Mouse (Mus musculus) MEL (cell line): Measurements from ENCODE around the gene Erc1.

ENCODE experiments used
- EP300 ChIP-seq, 2 experiments: IDR thresholded peaks; 2 replicates each; pipeline ENCODE4 v1.6.1; 2011; ENCODE audit warnings: improper control_type of control experiment in 2 of 2, low read length in 2 of 2, low read depth in 1 of 2, mild to moderate bottlenecking in 1 of 2
- ETS1 ChIP-seq: IDR thresholded peaks from 2 replicates; pipeline ENCODE4 v1.6.1; 2012; ENCODE audit warnings: low read depth, mild to moderate bottlenecking, inconsistent platforms, low read length, improper control_type of control experiment, moderate library complexity
- SMC3 ChIP-seq: IDR thresholded peaks from 2 replicates; pipeline ENCODE4 v1.6.1; 2011; ENCODE audit warnings: low read depth, low read length, improper control_type of control experiment
- USF1 ChIP-seq: IDR thresholded peaks from 2 replicates; pipeline ENCODE4 v1.6.1; 2014; ENCODE audit warnings: low read depth, mild to moderate bottlenecking, inconsistent platforms, low read length, improper control_type of control experiment, moderate library complexity

DNA sequence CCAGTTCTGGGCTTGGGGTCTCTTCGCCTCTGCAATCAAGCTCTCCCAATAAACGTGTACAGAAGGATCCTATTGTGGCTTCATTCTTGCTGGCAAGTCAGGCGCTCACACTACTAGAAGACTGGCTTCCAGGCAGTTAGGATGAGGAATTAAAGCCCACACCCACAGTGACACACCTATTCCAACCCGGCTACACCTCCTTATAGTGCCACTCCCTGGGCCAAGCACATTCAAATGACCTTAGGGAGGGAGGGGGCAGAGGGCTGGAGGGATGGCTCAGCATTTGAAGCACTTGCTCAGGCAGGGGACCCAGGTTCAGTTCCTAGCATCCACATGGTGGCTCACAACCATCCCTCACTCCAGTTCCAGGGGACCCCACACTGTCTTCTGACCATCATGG is 29.4 kb downstream of the Erc1 start:
- no peak for TF ChIP-seq EP300 (IDR thresholded peaks at IDR 0.05; ENCODE audit: low read depth in 1 of 2, low read length in 2 of 2)
- TF ChIP-seq ETS1 = no peak
- TF ChIP-seq SMC3 = no peak
- TF ChIP-seq USF1 = no peak
